In the genomic region with DNA sequence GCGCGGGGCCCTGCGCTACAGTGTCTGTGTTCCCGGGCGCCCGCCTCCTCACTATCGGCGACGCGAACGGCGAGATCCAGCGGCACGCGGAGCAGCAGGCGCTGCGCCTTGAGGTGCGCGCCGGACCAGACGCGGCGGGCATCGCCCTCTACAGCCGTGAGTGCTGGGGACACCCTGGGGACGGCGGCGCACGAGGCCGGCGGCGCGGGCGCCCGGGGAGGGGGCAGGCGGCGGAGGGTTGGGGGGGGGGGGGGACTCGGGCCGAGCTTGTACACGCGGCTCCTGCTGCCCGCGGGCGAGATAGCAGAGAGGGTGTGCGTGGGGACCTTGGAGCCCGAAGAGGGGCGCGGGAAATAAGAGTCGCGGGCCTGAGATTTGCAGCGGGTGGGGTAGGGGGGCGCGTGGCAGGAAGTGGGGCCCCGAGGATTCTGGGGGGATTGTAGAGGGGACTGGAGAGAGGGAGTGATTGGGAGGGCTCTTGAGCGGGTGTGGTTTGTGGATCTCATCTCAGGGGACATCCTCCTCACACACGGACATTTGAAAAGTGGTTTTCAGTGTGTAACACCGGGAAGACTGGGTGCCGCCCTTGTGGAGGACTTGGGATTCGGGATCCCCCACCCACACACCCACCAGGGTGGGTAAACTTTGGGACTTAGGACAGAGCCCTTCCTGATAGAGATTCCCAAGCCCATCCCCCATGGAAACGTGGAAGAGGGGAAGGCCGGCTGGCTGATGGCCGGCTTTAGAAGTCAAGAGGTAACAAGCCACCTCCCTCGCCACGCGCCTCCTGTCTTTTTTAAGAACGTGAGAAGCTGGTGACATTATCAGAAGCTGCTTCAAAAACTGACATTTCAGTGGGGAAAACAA, we compare ENCODE assay signal across 8 mouse cellular contexts. TPM values are rescaled to one million over a fixed set of nuclear protein-coding genes. Genes with fewer than 3 reads are reported as not detected.
A peak's percentile ranks its signal among the peaks of the same experiment; 100 is the strongest.
DNase-seq lines count a peak whose midpoint lies in the region; ATAC-seq lines count a peak whose summit lies in the region.

No protein-coding gene starts in this region.

- intact Hi-C loops in left cerebral cortex, postnatal 10 days (cut with DNase I), result no loop called here

- ATAC-seq in CD4-positive, CD25-positive, alpha-beta regulatory T cell, adult 4 months, result no peak
- peak; percentile 19 for ATAC-seq in hindbrain, embryonic 14.5 days (ENCODE audit: low FRiP score)
- 0 out of 2 replicates have a peak, but pooled peaks have one; percentile 3 for ATAC-seq in megakaryocyte progenitor cell, adult 5-6 weeks (replicated peaks; ENCODE audit: poor library complexity)

- peaks cover 15% of the 10 kb centered on the region for H3K4me1 ChIP-seq in hindbrain, embryonic 14.5 days (replicated peaks; ENCODE audit: control insufficient read depth, insufficient read depth, low read length)

- WGBS in hindbrain, embryonic 14.5 days, result under 1% methylated on average over 56 of the region's 66 CpGs

- H3K9ac ChIP-seq in hindbrain, embryonic 14.5 days, result peak overlapping the region; percentile 98

- no peaks in the 10 kb centered on the region for H3K27me3 ChIP-seq in hindbrain, embryonic 14.5 days (ENCODE audit: control insufficient read depth, insufficient read depth, low read length)

- peak overlapping the region; percentile 74 for H3K4me2 ChIP-seq in hindbrain, embryonic 14.5 days (replicated peaks)

- peak; percentile 77 for DNase-seq in CD4-positive, CD25-positive, alpha-beta regulatory T cell, adult 2 months (ENCODE audit: low read depth, low spot score)
- peak; percentile 51 for DNase-seq in cerebellum, adult 8-10 months
- peak; percentile 45 to 61 for DNase-seq in frontal cortex, postnatal 10 days (ENCODE audit: low spot score in 2 of 2)
- DNase-seq in hindbrain, embryonic 14.5 days (ENCODE audit: low spot score), result peak; percentile 50
- DNase-seq in left cerebral cortex, postnatal 10 days (ENCODE audit: extremely low spot score in 1 of 2, low spot score in 2 of 2), result peak; percentile 47 to 81
- peak; percentile 59 for DNase-seq in right cerebral cortex, postnatal 4 days

- H3K4me3 ChIP-seq in hindbrain, embryonic 14.5 days (replicated peaks; ENCODE audit: low read length), result peak overlapping the region; percentile 83

- H3K36me3 ChIP-seq in hindbrain, embryonic 14.5 days (replicated peaks; ENCODE audit: control insufficient read depth, insufficient read depth), result peaks cover 21% of the 10 kb centered on the region

- peak overlapping the region; percentile 98 for H3K27ac ChIP-seq in hindbrain, embryonic 14.5 days

- H3K9me3 ChIP-seq in hindbrain, embryonic 14.5 days (ENCODE audit: control insufficient read depth, low read length), result no peaks in the 10 kb centered on the region

RNA-seq across cellular contexts. Expression of gene Carm1, which starts 0.6 kb away (rescaled TPM):
- polyA plus RNA-seq in CD4-positive, CD25-positive, alpha-beta regulatory T cell, adult 4 months (2017; shearing (Covaris generic)), result 10 to 100 TPM in 1 of 2 experiments, 1 to 10 TPM in 1; 7.1 to 11.4 TPM
- 37.0 and 41.3 TPM in 2 replicates for polyA plus RNA-seq in hindbrain, embryonic 14.5 days (2014; fragmentation: Nextera tagmentation; extraction: Ambion mirVana)
- total RNA-seq in left cerebral cortex, postnatal 10 days (2021), result 10 to 100 TPM; 71.7 to 74.1 TPM
- total RNA-seq in megakaryocyte progenitor cell, adult 5-6 weeks (2015), result 49.4 and 56.5 TPM in 2 replicates
- 21.1 and 21.8 TPM in 2 replicates for total RNA-seq in megakaryocyte progenitor cell, adult 5-6 weeks (2017)

RNA-seq across cellular contexts. Expression of gene AB124611, which starts 21.3 kb away (rescaled TPM):
- polyA plus RNA-seq in CD4-positive, CD25-positive, alpha-beta regulatory T cell, adult 4 months (2017; shearing (Covaris generic)), result 10 to 100 TPM; 51.6 to 60.4 TPM
- 0.99 and 2.0 TPM in 2 replicates for polyA plus RNA-seq in hindbrain, embryonic 14.5 days (2014; fragmentation: Nextera tagmentation; extraction: Ambion mirVana)
- under 1 TPM in 1 of 2 experiments, not detected in 1; 0.58 TPM for total RNA-seq in left cerebral cortex, postnatal 10 days (2021)
- 17.9 and 28.6 TPM in 2 replicates for total RNA-seq in megakaryocyte progenitor cell, adult 5-6 weeks (2015)
- total RNA-seq in megakaryocyte progenitor cell, adult 5-6 weeks (2017), result 29.6 and 45.9 TPM in 2 replicates

RNA-seq across cellular contexts. Expression of gene Tmed1, which starts 37.3 kb away (rescaled TPM):
- polyA plus RNA-seq in CD4-positive, CD25-positive, alpha-beta regulatory T cell, adult 4 months (2017; shearing (Covaris generic)), result 1 to 10 TPM; 6.4 to 8.2 TPM
- 46.3 and 51.1 TPM in 2 replicates for polyA plus RNA-seq in hindbrain, embryonic 14.5 days (2014; fragmentation: Nextera tagmentation; extraction: Ambion mirVana)
- 10 to 100 TPM; 18.3 to 19.8 TPM for total RNA-seq in left cerebral cortex, postnatal 10 days (2021)
- 8.5 and 8.6 TPM in 2 replicates for total RNA-seq in megakaryocyte progenitor cell, adult 5-6 weeks (2015)
- total RNA-seq in megakaryocyte progenitor cell, adult 5-6 weeks (2017), result 16.2 and 19.5 TPM in 2 replicates

RNA-seq across cellular contexts. Expression of gene Timm29, which starts 45.2 kb away (rescaled TPM):
- 1 to 10 TPM; 3.2 to 6.1 TPM for polyA plus RNA-seq in CD4-positive, CD25-positive, alpha-beta regulatory T cell, adult 4 months (2017; shearing (Covaris generic))
- 74.0 and 83.0 TPM in 2 replicates for polyA plus RNA-seq in hindbrain, embryonic 14.5 days (2014; fragmentation: Nextera tagmentation; extraction: Ambion mirVana)
- total RNA-seq in left cerebral cortex, postnatal 10 days (2021), result 10 to 100 TPM; 47.6 to 50.7 TPM
- total RNA-seq in megakaryocyte progenitor cell, adult 5-6 weeks (2015), result 43.8 and 44.9 TPM in 2 replicates
- 52.1 and 63.7 TPM in 2 replicates for total RNA-seq in megakaryocyte progenitor cell, adult 5-6 weeks (2017)

RNA-seq across cellular contexts. Expression of gene Yipf2, which starts 45.3 kb away (rescaled TPM):
- polyA plus RNA-seq in CD4-positive, CD25-positive, alpha-beta regulatory T cell, adult 4 months (2017; shearing (Covaris generic)), result 10 to 100 TPM; 19.6 to 30.7 TPM
- 17.2 and 18.7 TPM in 2 replicates for polyA plus RNA-seq in hindbrain, embryonic 14.5 days (2014; fragmentation: Nextera tagmentation; extraction: Ambion mirVana)
- total RNA-seq in left cerebral cortex, postnatal 10 days (2021), result 10 to 100 TPM; 12.7 to 13.9 TPM
- total RNA-seq in megakaryocyte progenitor cell, adult 5-6 weeks (2015), result 5.3 and 6.6 TPM in 2 replicates
- 15.5 and 19.0 TPM in 2 replicates for total RNA-seq in megakaryocyte progenitor cell, adult 5-6 weeks (2017)

Comparison
In these comparisons a context has a peak if more than half of its experiments do, and no peak if none do; other contexts are left out.
1. RNA of gene AB124611, which starts 21.3 kb away (total RNA-seq): 17.9 to 45.9 TPM in megakaryocyte progenitor cell, adult 5-6 weeks; 0.58 TPM in left cerebral cortex, postnatal 10 days; every median in the first group is over 10 times any median in the second.
2. Peak in every context shown above with its lines, with median percentiles within 50 percentile points of each other: DNase-seq.